Mouse (Mus musculus) ovary, postnatal 10 days (tissue): ENCODE data around the gene Dnajb14.
"Not testable (repeated sequence)": the region's sequence is repeated elsewhere in the genome, so short reads cannot be mapped to it uniquely, and the experiment has no call there.

Experiments
- DNase-seq: peaks from one replicate; pipeline ENCODE4 v3.0.0; 2022; ENCODE audit warnings: low spot score

Dnajb14 gene

DNA sequence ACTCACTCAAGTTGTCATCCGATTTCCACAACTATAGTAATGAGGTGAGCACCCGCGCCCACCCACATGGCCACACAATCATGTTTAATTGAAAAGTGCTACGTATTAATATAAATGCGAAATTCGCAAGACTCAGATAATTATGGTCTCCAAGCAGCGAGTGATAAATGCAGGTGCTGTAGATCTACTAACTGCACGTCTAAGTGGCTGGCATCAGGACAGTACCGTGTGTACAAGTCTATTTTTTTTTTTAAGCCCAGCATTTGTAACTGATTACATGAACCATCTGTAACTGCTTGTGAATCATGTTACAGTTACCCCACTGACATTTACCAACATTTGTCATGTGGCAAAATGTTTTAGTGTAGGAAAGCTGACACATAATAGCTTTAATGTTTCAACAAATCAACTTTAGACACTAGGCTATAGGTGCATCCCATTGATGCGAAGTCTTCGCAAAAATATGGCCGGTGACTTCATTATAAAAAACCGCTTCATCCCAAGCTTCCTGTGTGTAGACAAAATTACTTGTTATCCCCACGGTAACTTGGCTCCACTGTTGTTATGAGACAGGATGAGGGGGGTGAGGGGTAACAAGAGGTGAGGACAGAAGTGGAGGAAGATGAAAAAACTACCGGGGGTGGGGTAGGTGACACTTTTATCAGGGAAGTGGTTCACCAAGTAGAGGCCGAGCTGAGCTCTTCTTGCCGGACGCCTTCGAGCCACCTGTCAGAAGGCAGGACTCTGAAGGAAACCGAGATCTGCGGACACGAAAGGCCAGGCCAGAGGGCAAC is 3.9 kb upstream of the Dnajb14 start:
- no peak for DNase-seq

DNA sequence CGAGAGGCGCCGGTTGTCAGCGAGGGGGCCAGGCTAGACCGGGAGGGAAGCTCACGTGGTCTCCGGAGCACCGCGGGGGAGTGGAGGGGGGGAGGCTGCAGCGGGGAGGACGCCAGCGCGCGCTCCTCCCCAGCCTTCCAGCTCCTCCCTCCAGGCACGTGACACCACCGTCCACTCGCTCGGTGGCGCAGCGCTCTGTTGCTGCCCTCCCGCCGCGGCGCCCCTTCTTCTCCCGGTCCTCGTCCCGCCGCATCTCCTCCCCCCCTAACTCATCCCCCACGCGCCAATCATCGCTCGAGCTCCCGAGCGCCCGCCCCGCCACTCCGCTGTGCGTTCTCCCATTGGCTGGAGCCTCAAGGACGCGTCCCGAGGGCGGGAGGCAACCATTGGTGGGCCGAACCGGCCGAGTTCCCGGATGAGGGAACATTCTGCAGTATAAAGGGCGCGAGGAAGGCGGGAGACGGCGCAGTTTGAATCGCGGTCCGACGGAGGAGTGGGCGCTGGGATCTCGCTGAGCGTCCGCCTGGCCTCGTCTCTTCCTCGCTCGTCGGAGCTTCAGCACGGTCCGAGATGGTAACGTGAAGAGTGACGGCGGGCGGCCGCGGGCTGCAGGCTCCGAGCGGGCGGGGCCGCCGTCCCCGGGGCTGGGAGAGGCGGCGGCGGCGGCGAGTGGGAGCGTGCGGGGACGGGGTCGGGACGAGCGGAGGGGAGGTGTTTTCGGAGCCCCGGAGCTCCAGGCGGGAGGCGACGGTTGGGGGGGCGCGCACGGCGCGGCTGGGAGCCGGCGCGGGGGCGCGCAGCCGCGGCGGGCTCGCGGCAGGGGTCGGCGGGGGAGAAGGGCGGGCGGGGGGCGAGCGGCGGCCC is 3.1 kb upstream of the Dnajb14 start, which contains the start of gene H2afz:
TSS of gene H2afz (plus strand) at position 364 of the 864 bp plus-strand sequence.
- peak; percentile 98 for DNase-seq

DNA sequence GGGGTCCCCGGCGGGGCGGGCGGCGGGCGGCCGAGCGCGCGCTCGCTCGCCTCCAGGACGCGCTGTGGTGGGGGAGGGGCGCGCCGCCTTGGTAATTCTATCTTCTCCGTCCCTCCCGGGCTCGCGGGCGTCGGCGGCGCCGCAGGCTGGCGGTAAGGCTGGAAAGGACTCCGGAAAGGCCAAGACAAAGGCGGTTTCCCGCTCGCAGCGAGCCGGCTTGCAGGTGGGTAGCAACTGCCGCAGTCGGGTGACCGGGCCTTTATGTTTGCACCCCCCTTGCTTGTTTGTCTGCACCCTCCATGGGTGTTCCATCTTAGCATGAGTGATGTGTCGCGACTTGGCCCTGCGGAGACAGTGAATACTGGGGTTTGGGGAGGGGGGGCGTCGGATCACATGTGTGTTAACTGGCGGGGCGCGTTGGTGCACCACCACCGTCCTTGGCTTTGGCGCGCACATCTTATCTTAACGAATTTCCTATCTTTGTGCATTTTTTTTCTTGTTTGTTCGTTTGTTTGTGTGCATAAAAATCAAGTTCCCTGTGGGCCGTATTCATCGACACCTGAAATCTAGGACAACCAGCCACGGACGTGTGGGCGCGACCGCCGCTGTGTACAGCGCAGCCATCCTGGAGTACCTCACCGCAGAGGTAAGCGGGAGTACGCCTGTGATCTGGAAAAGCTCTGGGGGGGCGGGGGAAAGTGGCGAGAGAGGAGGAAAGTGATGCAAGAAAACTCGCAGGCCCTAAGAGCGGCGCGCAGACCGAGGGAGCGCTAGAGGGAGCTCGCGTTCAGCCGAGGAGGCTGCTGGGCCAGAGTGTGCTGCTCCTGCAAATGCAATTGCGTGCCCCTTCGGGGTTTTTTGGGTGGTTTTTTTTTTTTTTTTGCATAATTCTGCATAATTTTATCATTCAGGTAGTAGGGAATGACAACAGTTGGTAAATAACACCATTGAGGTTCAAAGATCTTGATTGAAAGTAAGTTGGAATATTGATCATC is 2.2 kb upstream of the Dnajb14 start:
- DNase-seq: peak; percentile 60

DNA sequence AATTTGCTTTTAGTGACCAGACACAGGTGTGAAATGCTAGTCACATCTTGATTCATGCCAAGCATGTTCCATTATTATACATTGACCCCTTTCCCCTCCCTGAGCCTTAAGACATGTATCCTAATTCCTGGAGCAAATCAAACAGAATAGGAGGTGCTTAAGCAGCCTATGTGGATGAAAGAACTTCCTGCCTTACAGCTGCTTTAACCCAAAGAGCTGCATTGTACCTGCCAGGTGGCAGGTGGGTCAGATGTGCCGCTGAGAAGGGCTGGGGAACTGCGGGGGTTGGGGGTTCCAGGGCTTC is 390 bp upstream of the Dnajb14 start:
- DNase-seq: no peak

DNA sequence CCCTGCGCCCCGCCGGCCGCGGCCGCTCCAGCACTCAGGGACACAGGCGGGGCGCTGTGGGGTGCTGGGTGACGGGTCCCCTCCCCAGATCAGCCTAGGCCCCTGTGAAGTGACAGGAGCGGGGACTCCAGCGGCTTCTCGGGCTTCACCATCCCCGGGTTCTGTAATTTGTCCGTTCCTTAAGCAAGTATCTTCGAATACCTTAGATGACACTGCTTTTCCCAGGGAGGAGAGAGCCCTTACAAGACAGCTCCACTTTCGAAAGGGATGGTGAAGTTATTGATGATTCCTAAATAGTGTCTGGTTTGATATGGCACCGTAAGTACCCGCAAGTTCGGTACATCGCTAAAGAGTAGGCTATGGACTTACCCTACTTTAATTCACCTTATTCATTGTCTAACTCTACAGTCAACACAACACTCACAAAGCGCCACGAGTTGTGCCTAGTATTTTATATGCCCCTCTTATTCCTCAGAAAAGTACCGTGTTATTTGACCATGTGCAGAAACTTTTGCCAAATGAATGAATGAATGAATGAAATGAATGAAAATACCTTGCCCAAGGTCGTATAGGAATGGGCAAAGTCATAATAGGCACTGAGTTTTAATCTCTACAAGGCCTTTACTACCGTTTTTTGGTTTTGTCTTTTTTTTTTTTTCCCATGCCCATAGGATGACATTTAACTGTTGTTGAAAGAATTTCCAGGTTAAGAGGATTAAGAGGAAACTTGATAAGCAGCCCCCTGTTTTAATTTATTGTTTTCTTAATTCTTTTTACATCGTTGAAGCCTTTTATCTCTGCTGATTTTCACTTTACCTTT is 829 bp downstream of the Dnajb14 start:
- DNase-seq: no peak

DNA sequence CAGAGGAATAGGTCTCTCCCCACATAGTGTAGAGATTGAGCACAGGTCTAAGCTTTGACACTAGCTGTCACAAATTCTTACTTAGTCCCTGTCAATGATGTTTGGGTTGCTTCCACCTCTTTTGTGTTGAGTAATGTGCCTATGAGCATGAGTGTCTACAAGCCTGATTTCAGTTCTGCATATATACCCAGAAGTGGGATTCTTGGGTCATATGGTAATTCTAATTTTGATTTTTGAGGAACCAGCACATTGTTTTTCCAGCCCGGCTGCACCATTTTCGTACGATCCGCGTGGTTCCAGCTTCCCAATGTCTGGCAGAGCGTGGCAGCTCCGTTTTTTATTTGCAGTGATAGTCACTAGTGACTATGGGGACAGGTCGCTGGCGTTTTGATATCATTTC is 1.9 kb downstream of the Dnajb14 start:
- no peak for DNase-seq

DNA sequence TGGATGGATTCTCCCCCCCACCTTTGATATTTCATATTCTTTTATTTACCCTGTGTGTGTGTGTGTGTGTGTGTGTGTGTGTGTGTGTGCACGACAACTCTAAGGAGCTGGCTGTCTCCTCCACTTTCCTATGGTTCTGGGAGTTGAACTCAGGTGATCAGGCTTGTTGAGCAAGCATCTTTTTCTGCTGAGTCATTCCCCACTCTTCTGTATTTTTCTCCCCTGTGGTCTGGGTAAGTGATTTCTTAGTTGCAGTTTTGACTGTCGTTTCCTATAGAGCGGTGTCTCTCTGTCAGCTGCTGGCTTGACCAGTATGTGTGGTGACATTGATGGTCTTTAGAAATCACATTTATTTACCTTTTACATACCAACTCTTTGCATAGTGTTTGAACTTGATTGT is 11.8 kb downstream of the Dnajb14 start:
- no peak for DNase-seq

DNA sequence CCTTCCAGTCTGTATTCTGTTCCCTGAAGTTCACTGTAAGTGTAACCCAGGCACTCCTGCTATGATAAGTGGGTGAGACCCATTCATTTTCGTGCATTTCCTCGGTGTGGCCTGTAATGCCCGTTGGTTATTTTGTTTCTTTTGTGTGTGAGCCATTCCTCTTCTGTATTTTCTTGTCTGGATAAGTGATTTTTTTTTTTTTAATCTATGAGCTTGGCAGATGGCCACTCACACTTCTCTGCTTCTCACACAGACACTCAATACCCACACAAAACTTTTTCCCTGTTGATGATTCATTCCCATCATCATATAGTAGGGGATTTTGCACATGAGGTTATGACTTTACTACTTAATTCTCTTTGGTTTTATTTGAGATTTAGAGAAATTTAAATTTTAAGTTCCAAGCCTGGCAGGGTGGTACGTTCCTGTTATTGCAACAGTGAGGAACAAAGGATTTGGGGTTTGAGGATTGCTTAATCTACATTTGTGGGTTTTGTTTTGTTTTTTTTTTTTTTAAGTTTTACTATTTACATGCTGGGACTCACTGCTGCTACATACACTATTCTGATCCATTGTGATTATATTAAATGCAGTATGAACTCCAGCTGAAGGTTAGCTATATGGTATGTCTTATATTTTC is 12.8 kb downstream of the Dnajb14 start:
- no peak for DNase-seq

DNA sequence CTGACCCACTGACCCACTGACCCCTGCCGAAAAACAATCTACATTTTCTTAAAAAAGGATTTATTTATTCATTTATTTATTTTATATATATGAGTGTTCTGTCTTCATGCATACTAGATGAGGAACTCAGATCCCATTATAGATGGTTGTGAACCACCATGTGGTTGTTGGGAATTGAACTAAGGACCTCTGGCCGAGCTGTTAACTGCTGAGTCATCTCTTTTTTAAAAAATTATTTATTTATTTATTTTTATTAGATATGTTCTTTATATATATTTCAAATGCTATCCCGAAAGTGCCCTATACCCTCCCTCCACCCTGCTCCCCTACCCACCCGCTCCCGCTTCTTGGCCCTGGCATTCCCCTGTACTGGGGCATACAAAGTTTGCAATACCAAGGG is 13.6 kb downstream of the Dnajb14 start:
- no peak for DNase-seq

DNA sequence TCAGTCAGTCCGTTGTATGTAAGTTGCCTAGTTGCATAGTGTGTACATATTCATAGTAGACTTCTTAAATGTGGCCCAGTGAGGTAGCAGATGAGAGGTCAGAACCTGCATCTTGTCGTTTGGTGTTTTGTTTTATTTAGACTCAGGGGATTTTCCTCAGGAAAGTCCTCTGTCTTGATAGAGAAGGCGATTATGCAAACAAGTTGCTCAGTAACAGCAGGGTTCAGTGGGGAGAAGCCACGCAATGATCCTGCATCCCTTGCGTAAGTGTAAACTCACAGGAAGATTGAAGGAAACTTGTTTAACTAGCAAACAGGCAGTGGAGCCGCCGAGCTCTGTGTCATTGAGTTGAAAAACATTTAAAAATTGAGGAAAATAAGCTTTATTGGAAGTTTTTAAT is 20.5 kb downstream of the Dnajb14 start:
- no peak for DNase-seq

DNA sequence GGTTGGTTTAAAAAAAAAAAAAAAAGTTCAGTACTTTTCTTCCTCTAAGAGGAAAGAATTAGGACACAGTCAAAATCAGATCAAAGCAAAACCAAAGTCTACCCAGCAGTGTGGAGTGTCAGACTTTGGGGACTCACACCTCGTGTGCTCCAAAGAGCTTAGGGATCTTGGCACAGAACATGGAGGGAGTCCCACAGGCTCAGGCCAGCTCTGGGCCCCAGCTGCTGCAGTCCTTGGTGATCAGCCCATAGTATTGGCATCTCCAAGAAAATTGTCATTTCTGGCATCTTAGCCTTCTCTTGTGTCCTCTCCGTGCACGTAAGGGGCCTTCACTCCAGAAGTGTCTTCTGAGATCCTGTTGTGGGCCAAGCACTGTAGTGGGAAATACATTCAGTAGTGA is 23.6 kb downstream of the Dnajb14 start:
- no peak for DNase-seq

DNA sequence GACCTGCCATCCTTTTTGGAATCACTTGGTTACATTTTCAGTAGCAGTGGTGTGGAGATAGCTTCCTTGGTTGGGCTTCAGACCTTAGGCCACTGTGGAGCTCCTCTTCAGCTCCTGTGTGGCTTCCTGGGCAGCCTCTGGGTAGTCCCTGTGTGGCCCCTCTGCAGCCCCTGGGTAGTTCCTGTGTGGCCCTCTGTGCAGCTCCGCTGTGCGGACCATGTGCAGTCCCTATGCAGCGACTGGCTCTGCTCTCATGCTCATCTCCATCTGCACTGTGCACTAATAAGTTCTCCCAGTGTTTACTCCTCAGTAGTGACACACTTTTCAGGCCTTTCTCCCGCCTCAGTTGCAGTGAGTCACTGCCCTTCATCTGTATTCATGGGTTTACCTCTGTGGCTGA is 24.6 kb downstream of the Dnajb14 start:
- DNase-seq: no peak

DNA sequence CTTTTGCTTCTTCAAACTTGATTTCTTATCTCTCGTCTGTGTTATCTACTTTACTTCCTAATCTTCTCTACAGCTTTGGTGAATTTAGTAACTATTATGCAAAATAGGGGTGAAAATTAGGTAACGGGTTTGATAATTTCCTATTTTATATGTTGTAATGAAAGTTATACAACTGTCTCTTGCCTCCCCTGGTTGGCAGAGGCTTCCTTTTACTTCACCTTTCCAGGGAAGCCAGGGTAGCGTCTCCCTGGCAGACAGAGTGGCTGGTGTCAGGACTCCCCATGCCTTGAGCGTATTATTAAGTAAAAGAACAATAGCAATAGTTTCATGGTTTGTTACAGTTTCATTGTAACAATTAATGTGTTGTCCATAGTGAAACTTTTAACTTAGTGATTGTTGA is 26.3 kb downstream of the Dnajb14 start:
- DNase-seq: no peak

DNA sequence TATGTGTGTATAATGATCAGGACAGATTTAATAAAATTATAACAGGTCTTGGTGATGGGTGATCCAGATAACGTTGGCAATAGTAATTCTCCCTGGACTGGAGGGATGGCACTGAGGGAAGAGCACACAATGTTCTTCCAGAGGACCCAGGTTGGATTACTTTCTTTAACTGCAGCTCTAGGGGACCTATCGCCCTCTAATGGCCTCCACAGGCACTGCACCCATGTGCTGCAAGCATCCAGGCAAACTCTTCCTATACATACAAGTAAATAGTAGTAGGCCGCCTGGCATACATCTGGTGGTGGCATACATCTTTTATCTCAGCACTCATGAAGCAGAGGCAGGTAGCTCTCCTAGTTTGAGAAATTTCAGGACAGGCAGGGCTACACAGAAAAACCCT is 27.7 kb downstream of the Dnajb14 start:
- no peak for DNase-seq

DNA sequence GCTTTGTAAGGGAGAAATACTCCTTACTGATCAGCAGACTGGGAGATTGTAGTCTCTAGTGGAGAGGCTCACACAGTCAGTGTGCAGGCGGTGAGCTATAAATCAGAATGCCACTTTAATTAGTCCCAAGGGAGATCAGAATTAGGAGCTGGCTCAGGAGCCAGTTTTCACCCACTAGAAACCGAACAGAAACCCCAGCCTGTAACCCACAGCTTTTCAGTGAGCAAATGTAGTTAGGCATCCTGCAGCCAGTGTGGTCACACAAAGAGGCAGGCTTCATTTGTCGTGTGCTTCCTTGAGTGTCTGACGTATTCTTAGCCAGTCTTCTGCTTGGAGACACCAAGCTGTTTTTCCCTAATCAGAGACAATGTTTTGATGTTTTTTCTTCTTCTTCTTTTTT is 28.9 kb downstream of the Dnajb14 start:
- DNase-seq: no peak

DNA sequence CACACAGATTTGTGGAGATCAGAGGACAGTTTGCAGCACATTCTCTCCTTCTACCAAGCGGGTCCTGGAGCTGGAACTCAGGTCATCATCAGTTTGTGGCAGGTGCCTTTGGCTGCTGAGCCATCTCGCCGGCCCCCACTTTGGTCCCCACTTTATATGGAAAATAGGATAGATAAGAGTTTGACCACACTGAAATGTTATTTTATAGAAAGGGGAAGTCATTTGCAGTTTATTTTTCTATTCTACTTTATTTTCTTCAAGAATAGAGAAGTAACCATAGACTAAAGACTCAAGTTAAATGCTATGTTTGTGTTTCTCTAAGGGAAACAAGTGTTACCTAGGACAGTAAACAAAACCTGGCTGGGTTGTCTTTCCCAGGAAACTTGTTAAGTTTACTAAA is 29.4 kb downstream of the Dnajb14 start:
- DNase-seq: no peak

DNA sequence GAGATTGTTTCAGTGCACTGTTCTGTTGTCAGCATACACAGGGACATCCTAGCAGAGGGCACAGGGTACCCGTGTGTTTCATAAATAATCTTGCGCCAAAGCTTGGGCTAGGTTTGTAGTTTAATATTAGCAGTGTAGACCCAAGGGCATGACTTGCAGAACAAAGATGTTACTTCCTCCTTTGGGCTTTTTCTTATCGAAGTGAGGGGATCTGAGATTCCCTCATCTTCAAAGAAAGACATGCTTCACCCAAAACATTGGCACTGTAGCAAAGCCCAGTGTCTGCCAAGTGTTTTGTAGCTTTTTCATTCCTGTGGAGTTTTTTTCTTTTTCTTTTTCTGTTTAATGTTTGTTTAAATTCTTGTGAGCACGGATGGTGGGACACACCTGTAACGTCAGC is 30.2 kb downstream of the Dnajb14 start:
- DNase-seq: no peak

DNA sequence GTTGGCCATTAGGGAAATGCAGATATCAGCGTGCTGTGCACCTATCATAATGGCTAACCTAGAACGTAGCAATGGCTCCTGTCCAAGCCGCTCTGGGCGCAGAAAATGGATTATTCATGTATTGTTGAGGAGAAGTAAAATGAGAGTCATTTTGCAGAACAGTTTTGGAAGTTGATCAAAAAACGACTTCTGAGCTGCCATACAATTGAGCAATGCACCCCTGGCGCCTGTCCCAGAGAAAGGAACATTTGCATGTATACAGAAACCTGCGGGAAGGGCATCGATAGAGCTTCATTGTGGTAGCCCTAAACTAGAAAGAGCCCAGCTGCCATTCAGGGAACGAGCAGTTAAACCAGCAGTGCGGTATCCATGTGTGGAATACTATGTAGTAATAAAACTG is 32.7 kb downstream of the Dnajb14 start:
- DNase-seq: no peak

DNA sequence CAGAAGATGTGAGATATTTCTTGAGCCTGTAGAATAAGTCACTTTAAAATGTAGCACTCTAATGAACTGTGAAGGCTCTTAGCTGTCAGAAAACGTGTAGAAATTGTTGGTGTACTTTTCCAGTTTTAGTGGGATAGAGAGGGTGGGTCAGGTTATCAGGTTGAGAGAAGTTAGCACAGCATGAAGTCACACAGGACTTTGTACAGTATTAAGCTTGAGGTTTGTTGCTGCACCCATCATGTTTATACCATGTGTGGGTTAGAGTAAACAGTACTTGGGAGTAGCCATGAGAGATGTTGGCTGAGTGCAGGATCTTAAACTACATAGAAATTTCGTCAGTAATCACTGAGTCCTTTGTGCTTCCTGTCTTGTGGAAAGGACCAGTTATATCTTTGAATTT is 45.6 kb downstream of the Dnajb14 start:
- DNase-seq: no peak

DNA sequence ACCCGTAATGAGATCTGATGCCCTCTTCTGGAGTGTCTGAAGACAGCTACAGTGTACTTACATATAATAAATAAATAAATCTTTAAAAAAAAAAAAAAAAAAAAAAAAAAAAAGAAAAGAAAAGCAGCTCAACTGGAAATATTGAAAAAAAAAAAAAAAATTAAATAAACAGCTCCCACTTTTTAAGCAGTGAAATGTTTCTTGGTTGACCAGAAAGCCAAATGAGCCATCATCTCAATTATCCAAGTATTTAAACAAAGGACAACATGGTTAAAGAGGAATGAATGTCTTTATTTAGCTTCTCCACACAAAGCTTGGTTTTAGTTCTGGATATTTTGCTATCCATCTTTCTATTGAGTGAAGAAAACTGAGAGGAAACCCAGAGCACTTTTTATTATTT is 47.1 kb downstream of the Dnajb14 start:
- not testable (repeated sequence) for DNase-seq

DNA sequence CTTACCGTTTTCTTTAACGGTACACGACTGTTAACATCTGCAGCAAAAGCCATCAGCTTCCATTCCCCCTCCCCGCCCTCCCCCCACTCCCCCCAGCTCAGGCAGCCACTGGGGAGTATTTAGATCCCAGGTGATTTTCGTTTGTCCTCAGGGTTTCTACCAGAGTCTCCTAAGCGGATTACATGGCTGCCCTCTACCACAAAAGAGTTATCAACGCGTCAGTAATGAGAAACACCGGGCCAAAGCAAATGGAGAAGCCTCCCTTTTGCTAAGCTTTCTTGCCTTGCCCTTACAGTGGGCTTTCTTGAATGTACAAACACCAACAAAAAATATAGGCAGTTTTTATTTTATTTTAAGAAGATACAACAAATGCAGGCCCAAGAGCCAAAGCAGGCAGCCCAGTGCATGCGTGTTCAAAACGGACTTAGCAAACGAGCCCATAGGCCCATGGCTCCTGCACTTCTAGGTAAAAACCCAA is 50.3 kb downstream of the Dnajb14 start:
- no peak for DNase-seq
